Mouse (Mus musculus): ENCODE results near the gene Lrmda. TPM values are rescaled to one million over a fixed set of nuclear protein-coding genes. Genes with fewer than 3 reads are reported as not detected.

The Lrmda gene
- total RNA-seq, 2 experiments from 2014 or later, result 20.9 to 27.0 TPM

DNA sequence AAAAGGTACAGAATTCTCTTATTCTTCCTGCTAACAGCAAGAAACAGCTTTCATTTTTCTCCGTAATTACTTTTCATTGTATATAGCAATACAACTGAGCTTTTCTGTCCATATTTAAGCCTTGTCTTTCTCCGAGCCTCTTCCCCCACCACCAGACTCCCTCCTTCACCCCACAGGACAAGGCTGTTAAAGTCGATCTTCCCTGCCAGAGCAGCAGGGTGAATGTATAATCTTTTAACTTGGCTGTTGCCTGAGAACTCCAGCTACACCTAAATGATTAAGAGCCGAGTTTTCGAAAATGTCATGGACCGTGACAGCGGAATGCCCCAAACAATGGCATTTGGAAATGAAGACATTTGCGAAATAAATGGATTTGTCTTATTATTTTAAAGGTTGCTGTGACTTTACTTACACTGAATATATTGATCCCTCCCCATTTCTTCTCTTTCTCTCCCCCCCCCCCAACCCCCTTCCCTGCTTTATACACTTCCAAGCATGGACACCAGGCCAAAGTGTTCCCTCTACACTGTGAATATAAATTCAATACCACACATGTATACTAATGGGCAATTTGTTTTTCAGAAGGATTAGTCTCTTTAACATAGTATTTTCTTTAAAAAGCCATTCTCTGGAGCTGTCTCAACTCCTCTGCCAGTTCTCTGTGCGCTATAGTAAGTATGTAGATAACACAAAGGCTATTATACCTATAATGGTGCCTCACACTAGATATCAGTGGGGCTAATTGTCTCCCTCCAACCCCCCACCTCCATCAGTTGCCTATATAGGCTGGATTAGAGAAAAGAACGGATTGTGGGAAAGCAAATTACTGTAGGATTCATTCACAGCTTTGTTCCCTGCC is 1075.9 kb downstream of the Lrmda start:
- ATAC-seq (replicated peaks; ENCODE audit: poor library complexity), result no peak

DNA sequence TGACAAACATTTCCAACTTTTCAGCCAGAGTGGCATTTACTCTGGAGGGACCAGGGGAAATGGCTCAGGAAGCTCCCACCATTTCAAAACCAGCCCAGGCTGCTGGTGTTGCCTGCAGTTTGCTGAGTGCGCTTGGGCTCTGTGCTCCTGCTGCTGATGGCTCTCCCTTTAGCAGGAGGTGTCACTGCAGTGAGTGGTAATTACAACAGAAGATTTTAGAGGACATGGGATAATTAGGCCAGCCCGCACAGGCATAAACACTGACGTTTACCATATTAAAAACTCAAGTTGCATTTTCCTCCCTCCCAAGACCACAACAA is 1076.5 kb downstream of the Lrmda start:
- no peak for ATAC-seq (replicated peaks; ENCODE audit: poor library complexity)

DNA sequence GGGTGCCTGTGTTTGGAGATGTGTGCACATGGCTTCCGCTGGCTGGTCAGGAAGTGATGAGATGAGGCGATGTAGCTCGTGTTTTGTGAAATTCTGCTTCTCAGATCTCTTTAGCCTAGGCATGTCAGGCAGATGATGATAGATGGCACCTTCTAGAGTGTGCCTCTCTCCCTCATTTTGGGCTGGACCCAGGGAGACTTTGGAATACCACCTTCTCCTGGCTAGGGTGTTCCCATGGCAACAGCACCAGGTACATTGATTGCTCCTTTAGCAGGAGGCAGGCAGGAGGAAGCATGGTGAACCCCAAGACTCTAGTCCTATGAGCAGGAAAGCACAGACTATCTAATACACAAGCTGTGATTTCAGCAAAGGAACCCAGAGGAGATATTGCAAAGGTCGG is 1076.9 kb downstream of the Lrmda start:
- ATAC-seq (replicated peaks; ENCODE audit: poor library complexity), result no peak

Other genes with a start within 250 kb of the Lrmda start
- gene Vdac2, start 194.5 kb upstream of the Lrmda start, total RNA-seq (2015), result 468 and 477 TPM in 2 replicates
- gene Vdac2, start 194.5 kb upstream of the Lrmda start, total RNA-seq (2017), result 395 and 402 TPM in 2 replicates
- gene Comtd1, start 170.7 kb upstream of the Lrmda start, total RNA-seq (2015), result 40.7 and 50.8 TPM in 2 replicates
- gene Comtd1, start 170.7 kb upstream of the Lrmda start, total RNA-seq (2017), result 23.5 and 30.2 TPM in 2 replicates
- 0.30 and 0.44 TPM in 2 replicates for gene Zfp503, start 30.1 kb upstream of the Lrmda start, total RNA-seq (2015)
- 0.03 and 0.12 TPM in 2 replicates for gene Zfp503, start 30.1 kb upstream of the Lrmda start, total RNA-seq (2017)